Mouse (Mus musculus) Patski (cell line): ENCODE results near the gene Rps15. TPM values are rescaled to one million over a fixed set of nuclear protein-coding genes. Genes with fewer than 3 reads are reported as not detected.

Experiments
- ATAC-seq: fragments of 100-300 bp; one replicate; pipeline ENCODE4 v1.8.0; 2021
- CTCF ChIA-PET: fragments of 350-600 bp; sonication (Branson Sonifier 250); formaldehyde crosslinking; loops from one replicate; lab custom pipeline; 2022; ENCODE audit warnings: inconsistent platforms; lab: Charles Lee
- POLR2A ChIA-PET: fragments of 350-600 bp; sonication (Branson Sonifier 250); formaldehyde crosslinking; loops from one replicate; lab custom pipeline; 2022; ENCODE audit warnings: antibody characterized with exemption, inconsistent platforms; lab: Charles Lee
- DNase-seq: peaks from one replicate; pipeline ENCODE4 v3.0.0-alpha.2; 2011; ENCODE audit warnings: low read depth, low spot score
- H3K27me3 ChIP-seq: fragments of 371-371 bp; one replicate; pipeline ENCODE4 v1.5.1; 2021
- CTCF ChIP-seq: fragments of 100-300 bp; IDR thresholded peaks from one replicate; pipeline ENCODE4 v1.5.1; 2021
- in situ Hi-C: fragments of 300-500 bp; cut with MboI; formaldehyde crosslinking; loops from 3 replicates; pipeline ENCODE4 v1.11.1; 2018; ENCODE audit warnings: low pct_unique_long_range_greater_than_20kb, mixed read lengths
- polyA plus RNA-seq: library from polyadenylated mRNA; unstranded; gene quantifications from one replicate; pipeline ENCODE4 v1.2.3, GENCODE M21; 2021

Rps15 gene
- polyA plus RNA-seq, 1 experiment from 2014 or later = 1,353 TPM

DNA sequence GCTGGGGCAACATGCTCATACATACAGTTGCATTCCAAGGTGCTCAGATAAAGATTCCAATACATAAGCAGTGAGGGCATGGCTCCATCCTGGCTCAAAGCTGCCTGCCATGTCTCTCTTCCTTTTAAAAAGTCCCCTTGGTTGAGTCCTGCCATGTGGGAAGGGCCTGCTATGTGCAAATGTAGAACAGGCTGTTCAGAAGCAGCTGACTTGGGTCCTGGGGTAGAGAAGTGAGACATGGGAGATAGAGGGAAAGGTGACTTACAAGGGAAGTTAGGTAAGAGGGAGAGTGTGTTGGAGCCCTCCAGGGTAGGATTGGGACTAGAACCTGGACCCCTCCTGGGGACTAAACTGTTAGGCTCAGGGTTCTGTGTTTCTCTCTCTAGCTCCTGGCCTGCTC lies 40.2 kb upstream of the Rps15 start:
- POLR2A ChIA-PET = interaction anchor here (1.3 kb wide), 1 partner anchor 9 kb away, joined by 3 read pairs; the partner anchor contains the start of gene Gamt
- CTCF ChIA-PET = no interaction called here
- no peak for TF ChIP-seq CTCF
- no peaks in the 10 kb centered on the region for H3K27me3 ChIP-seq
- in situ Hi-C loops = loop anchor here (10.0 kb wide), 1 partner anchor 267 kb away; the partner anchor contains the start of genes Cnn2 and Tmem259
- DNase-seq (no peak), ATAC-seq (no peak)

- DNase-seq = no peak
- no peak for TF ChIP-seq CTCF
- no peak for ATAC-seq
- H3K27me3 ChIP-seq = no peaks in the 10 kb centered on the region
- CTCF ChIA-PET = no interaction called here
- in situ Hi-C loops = loop anchor here (10.0 kb wide), 1 partner anchor 268 kb away; the partner anchor contains the start of genes Cnn2 and Tmem259
- POLR2A ChIA-PET = no interaction called here
Observed at GRCm38 (mm10) chr10:80252493-80253274, 39.6 kb upstream of the Rps15 start.

GRCm38 (mm10) chr10:80253551-80253950 lies 38.7 kb upstream of the Rps15 start:
- in situ Hi-C loops = loop anchor here (10.0 kb wide), 1 partner anchor 269 kb away; the partner anchor contains the start of genes Cnn2 and Tmem259
- DNase-seq (no peak), ATAC-seq (no peak)
- no peaks in the 10 kb centered on the region for H3K27me3 ChIP-seq
- ChIA-PET POLR2A (interaction anchor here (0.8 to 1.1 kb wide), 3 partner anchors 10 to 187 kb away, joined by 3 to 4 read pairs (median 4); no protein-coding TSS in a partner anchor), CTCF (no interaction called here)
- no peak for TF ChIP-seq CTCF

DNA sequence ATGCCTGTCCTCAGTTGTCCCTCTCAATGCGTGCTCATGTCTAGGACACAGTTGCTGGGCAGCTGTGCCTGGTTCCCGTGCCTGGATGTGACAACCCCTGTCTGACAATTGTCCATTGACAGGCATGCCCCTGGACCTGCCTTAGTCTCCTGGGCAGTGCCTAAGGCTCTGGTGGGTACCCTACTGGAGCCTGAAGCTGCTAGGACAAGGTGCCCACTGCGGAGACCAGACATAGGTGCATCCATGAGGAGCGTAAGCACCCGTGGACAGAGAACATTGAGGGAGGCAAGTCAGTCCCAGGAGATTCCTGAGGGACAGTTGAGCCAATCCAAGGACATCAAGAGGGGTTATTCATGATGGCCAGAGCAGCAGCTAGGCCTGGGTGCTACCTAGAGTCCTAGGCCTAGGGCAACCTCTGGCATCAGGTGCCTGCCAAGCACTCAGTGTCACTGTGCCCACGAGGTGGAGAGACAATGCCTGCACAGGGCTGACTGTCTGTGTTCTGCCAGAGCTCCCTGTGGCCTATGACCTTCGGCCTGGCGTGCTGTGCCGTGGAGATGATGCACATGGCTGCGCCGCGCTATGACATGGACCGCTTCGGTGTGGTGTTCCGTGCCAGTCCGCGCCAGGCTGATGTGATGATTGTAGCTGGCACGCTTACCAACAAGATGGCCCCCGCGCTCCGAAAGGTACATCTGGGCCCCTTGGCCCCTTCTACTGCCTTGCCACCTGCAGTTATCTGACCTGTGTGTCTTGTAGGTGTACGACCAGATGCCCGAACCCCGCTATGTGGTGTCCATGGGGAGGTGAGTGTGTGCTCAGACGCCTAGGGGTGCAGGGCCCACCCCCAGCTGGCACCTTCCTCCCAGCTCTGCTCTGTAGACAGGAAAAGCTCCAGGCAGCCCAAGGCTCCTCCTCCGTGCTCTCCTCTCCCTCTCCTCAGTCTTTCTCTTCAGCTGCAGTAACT lies 37.6 kb upstream of the Rps15 start:
- no peak for TF ChIP-seq CTCF
- DNase-seq = no peak
- no peaks in the 10 kb centered on the region for H3K27me3 ChIP-seq
- ChIA-PET CTCF (interaction anchor here (0.6 to 1.1 kb wide), 2 partner anchors 8 to 9 kb away, joined by 3 read pairs; no protein-coding TSS in a partner anchor), POLR2A (interaction anchor here (0.8 to 1.1 kb wide), 3 partner anchors 9 to 188 kb away, joined by 3 to 4 read pairs (median 4); no protein-coding TSS in a partner anchor)
- no peak for ATAC-seq
- in situ Hi-C loops = loop anchor here (10.0 kb wide), 1 partner anchor 270 kb away; the partner anchor contains the start of genes Cnn2 and Tmem259

- ATAC-seq = no peak
- no peak for DNase-seq
- H3K27me3 ChIP-seq = no peaks in the 10 kb centered on the region
- CTCF ChIA-PET = no interaction called here
- in situ Hi-C loops = loop anchor here (10.0 kb wide), 1 partner anchor 271 kb away; the partner anchor contains the start of genes Cnn2 and Tmem259
- TF ChIP-seq CTCF = no peak
- POLR2A ChIA-PET = no interaction called here
Observed at GRCm38 (mm10) chr10:80255881-80256535, 36.2 kb upstream of the Rps15 start.

- no peak for TF ChIP-seq CTCF
- in situ Hi-C loops = loop anchor here (10.0 kb wide), 1 partner anchor 273 kb away; the partner anchor contains the start of genes Cnn2 and Tmem259
- no peak for ATAC-seq
- H3K27me3 ChIP-seq = no peaks in the 10 kb centered on the region
- ChIA-PET POLR2A (no interaction called here), CTCF (no interaction called here)
- DNase-seq = no peak
Observed at GRCm38 (mm10) chr10:80257936-80258335, 34.3 kb upstream of the Rps15 start.

DNA sequence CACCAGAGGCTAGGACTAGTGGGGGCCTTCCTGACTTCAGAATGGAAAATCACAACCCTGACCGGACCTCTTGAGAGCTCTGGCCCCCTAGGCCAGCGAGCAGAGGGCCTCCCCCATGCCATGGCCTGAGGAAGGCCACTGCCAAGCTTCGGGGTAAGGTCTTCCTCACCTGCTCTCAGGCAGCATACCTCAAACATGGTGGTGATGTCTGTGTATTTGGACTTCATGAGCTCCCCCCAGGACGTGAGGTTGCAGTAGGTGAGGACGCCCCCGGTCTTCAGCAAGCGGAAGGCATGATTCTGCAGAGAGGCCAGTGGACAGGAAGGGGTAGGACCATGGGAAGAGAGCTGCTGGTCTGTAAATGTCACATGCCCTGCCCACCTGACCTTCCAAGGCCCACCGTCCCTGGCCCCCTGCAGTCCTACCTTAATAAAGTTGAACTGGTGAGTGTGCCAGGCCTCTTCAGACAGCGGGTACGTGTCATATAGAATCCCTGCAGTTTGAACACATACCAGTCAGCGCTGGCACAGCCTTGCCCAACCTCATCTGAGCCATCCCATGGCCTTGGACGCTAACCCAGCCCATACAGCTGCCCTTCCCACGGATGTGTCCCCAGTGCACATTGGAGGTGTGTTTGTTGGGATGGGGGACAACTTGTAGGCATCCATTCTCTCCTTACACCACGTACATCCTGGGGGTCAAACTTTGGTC lies 33.3 kb upstream of the Rps15 start:
- DNase-seq = no peak
- no peak for ATAC-seq
- CTCF ChIA-PET = no interaction called here
- POLR2A ChIA-PET = no interaction called here
- no peaks in the 10 kb centered on the region for H3K27me3 ChIP-seq
- in situ Hi-C loops = loop anchor here (10.0 kb wide), 1 partner anchor 274 kb away; the partner anchor contains the start of genes Cnn2 and Tmem259
- no peak for TF ChIP-seq CTCF

DNA sequence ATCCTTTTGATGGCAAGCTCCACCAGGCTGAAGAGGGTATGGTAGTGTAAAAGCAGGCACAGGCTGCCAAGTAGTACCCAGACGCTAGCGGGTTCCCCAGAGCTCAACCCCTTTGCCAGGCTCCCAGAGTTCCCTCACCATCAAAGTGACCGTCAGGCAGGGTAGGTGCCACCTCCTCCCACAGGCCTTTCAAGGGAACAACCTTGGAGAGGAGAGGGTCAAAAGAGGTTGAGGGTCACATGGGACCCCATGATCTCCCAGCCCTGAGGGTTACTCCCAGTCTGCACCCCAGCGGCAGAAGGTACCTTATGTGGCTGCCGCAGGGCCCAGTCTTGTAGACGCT lies 32.8 kb upstream of the Rps15 start:
- ATAC-seq (no peak), DNase-seq (no peak)
- ChIA-PET POLR2A (interaction anchor here (0.5 to 1.6 kb wide), 2 partner anchors 10 to 108 kb away, joined by 4 to 6 read pairs; partner anchors contain the start of gene Ndufs7), CTCF (no interaction called here)
- in situ Hi-C loops = loop anchor here (10.0 kb wide), 1 partner anchor 275 kb away; the partner anchor contains the start of genes Cnn2 and Tmem259
- TF ChIP-seq CTCF = no peak
- no peaks in the 10 kb centered on the region for H3K27me3 ChIP-seq
